Mouse (Mus musculus): Measurements from ENCODE around the gene Brpf1. TPM values are rescaled to one million over a fixed set of nuclear protein-coding genes. Genes with fewer than 3 reads are reported as not detected.

The Brpf1 gene
- total RNA-seq, 2 experiments from 2014 or later, result 20.9 to 25.5 TPM

DNA sequence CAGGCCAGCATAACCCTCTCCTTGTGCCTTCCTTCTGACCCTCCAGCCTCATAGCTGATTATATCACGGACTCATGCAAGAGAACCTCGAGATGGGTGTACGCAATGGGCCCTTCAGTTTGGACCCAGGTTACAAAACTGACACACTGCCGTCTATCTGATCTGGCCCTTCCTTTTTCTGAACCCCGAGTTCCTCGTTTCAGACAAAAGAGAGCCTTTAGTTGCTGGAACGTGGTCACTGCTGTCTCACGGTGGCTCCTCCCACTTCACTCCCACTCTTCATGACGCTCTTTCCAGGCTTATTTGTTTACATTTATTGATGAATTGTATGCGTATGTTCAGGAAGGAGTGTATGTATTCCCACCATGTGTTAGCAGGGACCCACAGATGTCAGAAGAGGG, 44.7 kb downstream of the Brpf1 start:
- no peak for DNase-seq (ENCODE audit: low spot score in 2 of 2)

DNA sequence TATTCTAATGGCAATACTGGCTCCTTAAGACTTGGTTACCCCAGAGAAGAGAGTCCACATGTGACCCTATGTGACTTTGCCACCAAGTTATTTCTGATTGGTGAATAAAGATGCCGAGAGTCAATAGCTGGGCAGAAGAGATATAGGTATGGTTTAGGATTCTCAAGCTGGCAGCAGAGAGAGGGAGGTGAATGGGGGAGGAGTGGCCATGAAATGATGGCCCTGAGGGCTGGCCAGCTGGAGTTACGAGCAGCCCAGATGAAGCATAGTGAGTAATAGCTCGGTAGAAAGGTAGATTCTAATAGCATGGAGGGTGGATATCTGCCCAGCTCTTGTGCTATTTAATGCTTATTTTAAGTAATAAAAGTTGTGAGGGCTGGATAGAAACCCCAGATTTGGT, 45.9 kb downstream of the Brpf1 start:
- no peak for DNase-seq (ENCODE audit: low spot score in 2 of 2)

GRCm38 (mm10) chr6:113353696-113354095, 46.8 kb downstream of the Brpf1 start:
- DNase-seq (ENCODE audit: low spot score in 2 of 2), result no peak

GRCm38 (mm10) chr6:113361476-113361875, 54.5 kb downstream of the Brpf1 start:
- no peak for DNase-seq (ENCODE audit: low spot score in 2 of 2)

DNA sequence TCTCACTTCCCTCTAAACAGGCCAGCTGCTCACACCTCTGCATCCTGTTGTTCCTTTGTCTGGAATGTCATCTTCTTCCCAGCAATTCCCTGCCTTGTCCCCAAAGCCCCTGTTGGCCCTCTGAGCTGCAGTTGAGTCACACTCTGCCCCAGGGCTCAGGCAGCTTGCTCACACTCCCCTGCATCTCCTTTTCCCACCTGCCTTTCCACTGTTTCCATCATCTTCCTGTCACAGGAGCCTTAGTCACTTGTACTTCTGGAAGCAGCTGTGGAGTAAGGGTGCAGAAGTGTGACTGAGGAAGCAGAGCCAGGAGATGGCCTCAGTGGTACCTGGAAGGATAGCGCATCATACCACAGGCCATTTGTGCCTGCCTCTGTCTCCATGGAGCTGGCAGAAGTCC, 55.3 kb downstream of the Brpf1 start:
- no peak for DNase-seq (ENCODE audit: low spot score in 2 of 2)

DNA sequence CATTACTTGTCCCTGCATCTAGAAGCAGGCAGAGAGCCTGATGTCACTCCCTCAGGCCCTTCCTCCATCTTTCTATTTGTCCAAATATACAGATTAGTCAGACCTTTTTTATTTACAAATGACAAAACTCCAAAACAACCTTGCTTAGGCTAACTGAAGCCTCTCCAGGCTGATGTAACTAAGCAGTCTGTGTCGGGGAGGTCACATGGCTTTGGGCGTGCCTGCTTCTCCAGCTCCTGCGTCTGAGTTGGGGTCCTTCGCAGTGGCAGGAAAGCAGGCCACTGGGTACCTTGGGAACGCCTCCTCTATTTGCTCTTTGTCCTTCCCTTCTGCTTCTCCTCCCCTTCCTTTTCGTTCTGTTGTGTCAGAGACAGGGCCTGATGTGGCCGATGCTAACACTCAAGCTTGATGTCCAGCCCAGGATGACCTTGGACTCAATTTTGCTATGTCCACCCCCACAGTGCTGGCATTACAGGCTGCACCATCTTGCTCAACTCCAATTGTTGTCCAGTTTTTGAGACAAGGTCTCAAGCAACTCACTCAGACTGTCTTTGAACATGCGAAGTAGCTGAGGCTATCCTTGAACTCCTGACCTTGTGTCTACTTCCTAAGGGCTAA, 57.7 kb downstream of the Brpf1 start:
- DNase-seq (ENCODE audit: low spot score in 2 of 2), result no peak

- no peak for DNase-seq (ENCODE audit: low spot score in 2 of 2)
Observed at GRCm38 (mm10) chr6:113366639-113367038, 59.7 kb downstream of the Brpf1 start.

- DNase-seq (ENCODE audit: low spot score in 2 of 2), result no peak
Observed at GRCm38 (mm10) chr6:113367574-113367973, 60.6 kb downstream of the Brpf1 start.

DNA sequence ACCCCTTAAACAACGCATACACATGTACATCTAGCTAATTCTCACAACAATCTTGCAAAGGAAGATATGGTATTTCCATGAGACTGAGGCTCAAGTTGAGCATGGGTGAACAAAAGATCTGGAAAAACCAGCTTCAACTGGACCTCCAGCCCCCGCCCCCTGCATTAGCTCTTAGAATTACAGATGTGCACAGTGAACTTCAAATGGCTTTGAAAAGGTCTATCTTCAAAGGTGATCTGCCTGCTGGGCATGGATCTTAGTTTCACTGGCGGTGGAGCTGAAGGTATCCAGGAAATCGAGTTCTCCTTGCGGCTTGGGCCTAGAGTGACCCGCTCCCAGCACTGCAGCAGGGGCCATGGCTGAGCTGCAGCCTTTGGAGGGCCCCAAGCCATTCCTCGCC, 61.2 kb downstream of the Brpf1 start:
- no peak for DNase-seq (ENCODE audit: low spot score in 2 of 2)

GRCm38 (mm10) chr6:113368577-113368976, 61.6 kb downstream of the Brpf1 start:
- DNase-seq (ENCODE audit: low spot score in 2 of 2), result no peak

DNA sequence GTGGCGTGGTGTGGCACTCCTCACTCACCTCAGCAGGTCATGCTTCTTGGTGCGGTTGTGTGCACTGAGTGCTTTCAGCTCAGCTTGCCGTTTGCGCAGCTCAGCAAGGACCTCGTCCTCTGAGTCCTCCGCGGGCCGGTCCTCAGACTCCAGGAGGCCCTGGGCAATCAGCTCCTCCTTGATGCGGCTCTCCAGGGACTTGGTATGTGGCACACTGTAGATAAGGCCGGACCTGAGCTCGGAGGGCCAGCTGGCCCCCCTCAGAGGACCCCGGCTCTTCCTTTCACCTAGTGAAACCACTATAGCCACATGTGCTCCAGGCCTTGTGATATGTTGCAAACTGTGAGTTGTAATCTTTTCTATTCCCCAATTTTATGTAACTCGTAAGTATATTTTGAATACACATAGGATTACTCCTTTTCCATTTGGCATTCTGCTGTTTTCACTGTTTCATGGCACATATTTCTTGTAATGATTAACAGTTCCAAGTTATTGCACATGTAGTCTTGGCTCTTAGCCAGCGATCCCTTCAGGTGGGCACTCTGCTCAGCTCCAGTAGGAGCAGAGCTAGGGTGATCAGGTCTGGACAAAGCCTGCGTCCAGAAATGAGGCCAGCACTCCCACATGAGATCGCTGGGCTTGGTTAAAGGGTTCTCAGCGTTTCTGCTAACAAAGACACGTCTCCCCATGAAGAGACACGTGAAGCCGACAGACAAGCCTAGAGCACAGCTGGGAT, 63.4 kb downstream of the Brpf1 start:
- no peak for DNase-seq (ENCODE audit: low spot score in 2 of 2)

DNA sequence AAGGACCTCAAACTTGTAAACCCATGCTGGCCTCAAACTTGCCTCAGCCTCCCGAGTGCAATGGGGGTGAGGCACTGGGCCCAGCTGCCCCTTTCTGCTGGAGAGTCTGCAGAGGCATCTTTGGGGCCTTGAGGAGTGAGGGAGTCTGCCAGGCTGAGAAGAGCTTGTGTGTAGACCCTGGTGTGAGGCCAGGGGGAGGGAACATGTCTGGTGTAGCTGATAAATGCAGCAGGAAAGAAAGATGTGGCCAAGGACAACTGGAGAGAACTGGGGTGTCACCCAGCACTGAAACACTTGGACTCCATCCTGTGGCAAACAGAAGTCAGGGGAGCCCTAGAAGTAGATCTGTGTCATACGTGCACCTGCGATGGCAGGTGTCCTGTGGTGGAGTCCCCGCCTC, 66.6 kb downstream of the Brpf1 start:
- no peak for DNase-seq (ENCODE audit: low spot score in 2 of 2)

Other genes with a start within 250 kb of the Brpf1 start
- gene Setd5, start 229.8 kb upstream of the Brpf1 start, total RNA-seq (2021), result 100 to 1,000 TPM; 106 to 109 TPM
- 1 to 10 TPM in 1 of 2 experiments, under 1 TPM in 1; 0.91 to 1.0 TPM for gene Lhfpl4, start 111.8 kb upstream of the Brpf1 start, total RNA-seq (2021)
- 10 to 100 TPM; 15.5 to 16.9 TPM for gene Mtmr14, start 69.3 kb upstream of the Brpf1 start, total RNA-seq (2021)
- under 1 TPM in 1 of 2 experiments, not detected in 1; 0.36 TPM for gene Cpne9, start 24.8 kb upstream of the Brpf1 start, total RNA-seq (2021)
- 10 to 100 TPM in 1 of 2 experiments, 1 to 10 TPM in 1; 7.8 to 10.1 TPM for gene Ogg1, start 19.8 kb downstream of the Brpf1 start, total RNA-seq (2021)
- 10 to 100 TPM; 47.5 to 49.5 TPM for gene Camk1, start 36.8 kb downstream of the Brpf1 start, total RNA-seq (2021)
- gene Tada3, start 70.7 kb downstream of the Brpf1 start, total RNA-seq (2021), result 10 to 100 TPM; 30.0 to 32.3 TPM
- 100 to 1,000 TPM; 130 to 134 TPM for gene Arpc4, start 71.0 kb downstream of the Brpf1 start, total RNA-seq (2021)
- gene Ttll3, start 82.1 kb downstream of the Brpf1 start, total RNA-seq (2021), result 1 to 10 TPM; 3.4 to 4.6 TPM
- 10 to 100 TPM; 12.0 to 12.2 TPM for gene Rpusd3, start 112.2 kb downstream of the Brpf1 start, total RNA-seq (2021)
- 10 to 100 TPM; 12.4 to 25.1 TPM for gene Cidec, start 128.6 kb downstream of the Brpf1 start, total RNA-seq (2021)
- 10 to 100 TPM; 34.7 to 39.8 TPM for gene Jagn1, start 135.4 kb downstream of the Brpf1 start, total RNA-seq (2021)
- gene Il17re, start 151.3 kb downstream of the Brpf1 start, total RNA-seq (2021), result under 1 TPM; 0.52 to 0.88 TPM
- gene Il17rc, start 164.3 kb downstream of the Brpf1 start, total RNA-seq (2021), result 10 to 100 TPM in 1 of 2 experiments, 1 to 10 TPM in 1; 9.5 to 11.0 TPM
- gene Creld1, start 176.2 kb downstream of the Brpf1 start, total RNA-seq (2021), result 10 to 100 TPM; 38.7 to 45.2 TPM
- gene Prrt3, start 194.8 kb downstream of the Brpf1 start, total RNA-seq (2021), result under 1 TPM; 0.13 to 0.15 TPM
- 10 to 100 TPM; 50.9 to 54.5 TPM for gene Emc3, start 224.5 kb downstream of the Brpf1 start, total RNA-seq (2021)
- gene Fancd2, start 224.5 kb downstream of the Brpf1 start, total RNA-seq (2021), result 1 to 10 TPM; 4.8 to 5.3 TPM